Mouse (Mus musculus) forebrain, embryonic 16.5 days (tissue): ENCODE measurements around the gene Slc38a6. TPM values are rescaled to one million over a fixed set of nuclear protein-coding genes. Genes with fewer than 3 reads are reported as not detected.

Experiments
- ATAC-seq: fragments of 200-750 bp; cut with Nextera tagmentation; 2 replicates; pipeline ENCODE4 v1.8.0; 2017; ENCODE audit warnings: mild to moderate bottlenecking, moderate library complexity
- H3K27ac ChIP-seq: fragments of 300-500 bp; sonication (generic); 2 replicates; pipeline ENCODE4 v1.5.1; 2014; ENCODE audit warnings: low read length, control low read depth
- H3K27me3 ChIP-seq: fragments of 300-500 bp; sonication (generic); replicated peaks from 2 replicates; pipeline ENCODE4 v1.6.1; 2014; ENCODE audit warnings: low read length; ENCODE audit not compliant: control insufficient read depth, insufficient read depth
- H3K36me3 ChIP-seq: fragments of 300-500 bp; sonication (generic); 2 replicates; pipeline ENCODE4 v1.6.1; 2014; ENCODE audit not compliant: control insufficient read depth, insufficient read depth
- H3K4me1 ChIP-seq: fragments of 300-500 bp; sonication (generic); replicated peaks from 2 replicates; pipeline ENCODE4 v1.6.1; 2014; ENCODE audit warnings: low read length; ENCODE audit not compliant: control insufficient read depth, insufficient read depth
- H3K4me2 ChIP-seq: fragments of 300-500 bp; sonication (generic); 2 replicates; pipeline ENCODE4 v1.6.1; 2014; ENCODE audit warnings: mild to moderate bottlenecking, low read length, control low read depth
- H3K4me3 ChIP-seq: fragments of 300-500 bp; sonication (generic); replicated peaks from 2 replicates; pipeline ENCODE4 v1.5.1; 2014; ENCODE audit warnings: mild to moderate bottlenecking, low read length, control low read depth
- H3K9ac ChIP-seq: fragments of 300-500 bp; sonication (generic); replicated peaks from 2 replicates; pipeline ENCODE4 v1.6.1; 2014; ENCODE audit warnings: low read depth, low read length, control low read depth
- H3K9me3 ChIP-seq: fragments of 300-500 bp; sonication (generic); 2 replicates; pipeline ENCODE4 v1.6.1; 2016; ENCODE audit warnings: low read length; ENCODE audit not compliant: control insufficient read depth
- WGBS: fragments of 180-500 bp; shearing (Covaris S2); extraction: QIAGEN DNeasy Blood & Tissue Kit; methylation state at CpG from one replicate; pipeline ENCODE4 v1.1.7; 2014; 5-methylcytosine and 5-hydroxymethylcytosine counted together
- polyA plus RNA-seq: library from polyadenylated mRNA; unstranded; fragments of >200 nt; fragmentation: Nextera tagmentation; extraction: Ambion mirVana; gene quantifications from 2 replicates; pipeline ENCODE4 v1.2.1, GENCODE M21; 2015

The Slc38a6 gene
- polyA plus RNA-seq, 1 experiment from 2014 or later = 9.6 TPM

DNA sequence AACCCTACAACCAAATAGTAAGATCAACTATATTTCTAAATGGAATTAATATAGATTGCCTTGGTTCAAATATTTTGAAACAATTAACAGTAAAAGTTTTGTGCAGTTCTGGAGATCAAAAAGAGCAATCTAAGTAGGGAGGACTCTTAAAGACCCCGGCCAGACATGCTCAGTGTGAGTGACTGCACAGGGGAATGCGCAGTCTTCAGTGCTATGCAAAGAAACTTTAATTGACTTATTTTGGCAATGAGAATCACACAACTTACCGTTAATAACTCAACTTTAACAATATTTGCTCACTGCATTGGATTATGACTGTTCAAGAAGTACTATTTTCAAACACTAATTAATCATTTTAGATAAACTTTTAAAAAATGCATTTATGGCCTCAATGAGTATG is 17.0 kb upstream of the Slc38a6 start:
- Histone ChIP-seq H3K4me3 (no peak overlapping the region), H3K4me2 (no peak overlapping the region), H3K9ac (no peak overlapping the region), H3K27me3 (no peaks in the 10 kb centered on the region), H3K4me1 (no peaks in the 10 kb centered on the region), H3K27ac (no peak overlapping the region), H3K9me3 (no peaks in the 10 kb centered on the region), H3K36me3 (no peaks in the 10 kb centered on the region)
- 90% methylated on average over 3 of the region's 3 CpGs for WGBS
- no peak for ATAC-seq

DNA sequence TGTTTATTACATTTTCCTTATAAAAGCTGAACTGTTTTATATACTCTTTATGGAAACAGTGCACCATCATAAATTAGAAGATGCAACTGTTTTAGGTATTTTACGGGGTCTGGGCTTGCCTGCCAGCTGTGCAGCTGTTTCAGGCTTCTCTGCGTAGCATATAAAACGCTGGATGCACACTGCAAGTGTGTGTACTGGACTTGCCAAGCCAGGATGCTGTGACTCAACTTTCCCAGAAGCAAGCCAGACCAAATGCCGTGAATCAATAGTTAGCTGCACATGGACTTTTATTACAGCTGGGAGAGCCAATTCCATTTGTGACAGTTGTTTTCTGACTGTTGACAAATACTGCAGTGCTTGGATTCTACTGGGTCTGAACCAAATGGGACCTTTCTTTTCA is 16.6 kb upstream of the Slc38a6 start:
- Histone ChIP-seq H3K4me3 (no peak overlapping the region), H3K36me3 (no peaks in the 10 kb centered on the region), H3K27me3 (no peaks in the 10 kb centered on the region), H3K9me3 (no peaks in the 10 kb centered on the region), H3K9ac (no peak overlapping the region), H3K27ac (no peak overlapping the region), H3K4me2 (no peak overlapping the region), H3K4me1 (no peaks in the 10 kb centered on the region)
- WGBS = 94% methylated on average over 4 of the region's 4 CpGs
- no peak for ATAC-seq

DNA sequence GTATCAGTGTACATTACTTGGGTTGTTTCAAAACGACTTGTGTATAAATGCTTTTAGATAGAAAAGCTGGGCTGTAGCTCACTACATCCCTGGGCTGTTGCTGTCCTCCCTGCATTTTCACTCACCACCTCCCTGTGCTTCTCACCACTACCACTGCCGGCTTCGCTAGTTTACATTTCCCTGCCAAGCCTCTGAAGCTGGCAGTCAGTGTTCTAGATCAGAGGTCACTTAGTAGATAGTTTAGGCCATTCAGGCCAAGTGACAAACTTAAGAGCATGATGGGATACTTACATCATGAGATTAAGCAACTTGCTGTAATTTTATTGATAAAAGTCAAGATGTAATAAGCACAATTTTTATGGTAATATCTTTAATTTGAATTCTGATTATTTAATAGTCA is 11.7 kb upstream of the Slc38a6 start:
- no peak for ATAC-seq
- no peaks in the 10 kb centered on the region for H3K9me3 ChIP-seq
- WGBS = 96% methylated on average over 3 of the region's 3 CpGs

GRCm38 (mm10) chr12:73287609-73288008 is 1.0 kb downstream of the Slc38a6 start:
- Histone ChIP-seq H3K9me3 (no peaks in the 10 kb centered on the region), H3K9ac (no peak overlapping the region; the same call in 1 of the 2 replicates), H3K4me2 (peak overlapping the region; percentile 56), H3K36me3 (peaks cover 6% of the 10 kb centered on the region; the same call in 1 of the 2 replicates), H3K4me1 (peaks cover 12% of the 10 kb centered on the region), H3K4me3 (peak overlapping the region; percentile 55; the same call in 1 of the 2 replicates), H3K27ac (no peak overlapping the region), H3K27me3 (no peaks in the 10 kb centered on the region)
- ATAC-seq = no peak
- WGBS = 76% methylated on average over 8 of the region's 8 CpGs

More for the DNA sequence above, 11.7 kb upstream of the Slc38a6 start:
- H3K9ac ChIP-seq = no peak overlapping the region
- no peaks in the 10 kb centered on the region for H3K27me3 ChIP-seq
- peaks cover 18% of the 10 kb centered on the region for H3K36me3 ChIP-seq
- H3K27ac ChIP-seq = no peak overlapping the region
- H3K4me2 ChIP-seq = no peak overlapping the region
- no peak overlapping the region for H3K4me3 ChIP-seq
- no peaks in the 10 kb centered on the region for H3K4me1 ChIP-seq

GRCm38 (mm10) chr12:73288626-73289025 is 2.0 kb downstream of the Slc38a6 start:
- no peak for ATAC-seq
- Histone ChIP-seq H3K9me3 (no peaks in the 10 kb centered on the region), H3K9ac (no peak overlapping the region), H3K27ac (no peak overlapping the region), H3K4me3 (no peak overlapping the region), H3K4me1 (peaks cover 12% of the 10 kb centered on the region), H3K27me3 (no peaks in the 10 kb centered on the region), H3K4me2 (no peak overlapping the region), H3K36me3 (peaks cover 3% of the 10 kb centered on the region; the same call in 1 of the 2 replicates)
- 94% methylated on average over 3 of the region's 3 CpGs for WGBS

- H3K4me2 ChIP-seq = no peak overlapping the region
- no peaks in the 10 kb centered on the region for H3K27me3 ChIP-seq
- H3K4me3 ChIP-seq = no peak overlapping the region
- no peaks in the 10 kb centered on the region for H3K4me1 ChIP-seq
- H3K27ac ChIP-seq = no peak overlapping the region
- ATAC-seq = no peak
- no peak overlapping the region for H3K9ac ChIP-seq
- H3K36me3 ChIP-seq = no peaks in the 10 kb centered on the region
- H3K9me3 ChIP-seq = no peaks in the 10 kb centered on the region
Observed at GRCm38 (mm10) chr12:73294884-73295283, 8.3 kb downstream of the Slc38a6 start.

- ATAC-seq = no peak
- no peak overlapping the region for H3K4me3 ChIP-seq
- H3K9me3 ChIP-seq = no peaks in the 10 kb centered on the region
- H3K27ac ChIP-seq = no peak overlapping the region
- H3K9ac ChIP-seq = no peak overlapping the region
- no peaks in the 10 kb centered on the region for H3K4me1 ChIP-seq
- no peaks in the 10 kb centered on the region for H3K36me3 ChIP-seq
- H3K27me3 ChIP-seq = no peaks in the 10 kb centered on the region
- 67% methylated on average over 11 of the region's 11 CpGs for WGBS
- no peak overlapping the region for H3K4me2 ChIP-seq
Observed at GRCm38 (mm10) chr12:73295505-73296140, 9.0 kb downstream of the Slc38a6 start.

DNA sequence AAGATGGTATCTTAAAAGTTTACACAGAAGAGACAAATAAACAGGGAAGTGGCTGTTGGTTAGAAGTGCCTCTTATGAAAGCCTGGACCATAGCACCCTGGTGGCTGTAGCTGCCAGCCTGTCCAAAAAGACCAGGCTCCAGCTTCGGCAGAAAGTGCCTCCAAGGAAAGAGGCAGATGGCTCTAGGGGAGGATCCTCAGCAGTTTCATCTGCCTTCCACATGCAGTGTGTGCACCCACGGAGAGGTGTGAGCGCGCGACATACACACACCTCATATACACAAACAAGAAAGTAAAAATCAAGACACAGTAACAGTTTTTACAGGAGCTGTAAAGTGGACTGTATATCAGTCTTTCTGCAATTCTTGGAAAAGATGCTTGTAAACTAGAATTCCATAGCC is 12.0 kb downstream of the Slc38a6 start:
- no peak overlapping the region for H3K4me3 ChIP-seq
- no peaks in the 10 kb centered on the region for H3K9me3 ChIP-seq
- no peaks in the 10 kb centered on the region for H3K36me3 ChIP-seq
- H3K4me1 ChIP-seq = no peaks in the 10 kb centered on the region
- ATAC-seq = no peak
- H3K4me2 ChIP-seq = no peak overlapping the region
- no peak overlapping the region for H3K9ac ChIP-seq
- WGBS = 89% methylated on average over 5 of the region's 5 CpGs
- no peak overlapping the region for H3K27ac ChIP-seq
- H3K27me3 ChIP-seq = no peaks in the 10 kb centered on the region

DNA sequence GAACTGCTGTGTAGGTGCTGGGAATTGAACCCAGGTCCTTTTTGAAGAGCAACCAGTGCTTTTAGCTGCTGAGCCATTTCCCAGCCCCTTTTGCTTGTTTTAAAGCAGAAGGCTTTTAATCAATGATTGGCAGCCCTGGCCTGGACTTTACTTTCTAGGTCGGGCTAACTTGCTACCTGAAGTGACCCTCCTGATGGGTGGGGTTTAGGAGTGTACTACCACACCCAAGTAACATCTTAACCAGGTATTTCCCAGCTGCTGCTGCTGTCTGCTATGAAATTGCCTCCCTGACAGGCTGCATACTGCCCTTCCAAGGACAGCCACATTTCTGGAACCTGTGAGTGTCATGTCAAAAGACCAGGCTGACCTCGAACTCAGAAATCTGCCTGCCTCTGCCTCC is 14.0 kb downstream of the Slc38a6 start:
- no peak for ATAC-seq
- 86% methylated on average over 2 of the region's 2 CpGs for WGBS
- Histone ChIP-seq H3K9ac (no peak overlapping the region), H3K27me3 (no peaks in the 10 kb centered on the region), H3K4me1 (no peaks in the 10 kb centered on the region), H3K4me3 (no peak overlapping the region), H3K4me2 (no peak overlapping the region), H3K36me3 (no peaks in the 10 kb centered on the region), H3K9me3 (no peaks in the 10 kb centered on the region), H3K27ac (no peak overlapping the region)

DNA sequence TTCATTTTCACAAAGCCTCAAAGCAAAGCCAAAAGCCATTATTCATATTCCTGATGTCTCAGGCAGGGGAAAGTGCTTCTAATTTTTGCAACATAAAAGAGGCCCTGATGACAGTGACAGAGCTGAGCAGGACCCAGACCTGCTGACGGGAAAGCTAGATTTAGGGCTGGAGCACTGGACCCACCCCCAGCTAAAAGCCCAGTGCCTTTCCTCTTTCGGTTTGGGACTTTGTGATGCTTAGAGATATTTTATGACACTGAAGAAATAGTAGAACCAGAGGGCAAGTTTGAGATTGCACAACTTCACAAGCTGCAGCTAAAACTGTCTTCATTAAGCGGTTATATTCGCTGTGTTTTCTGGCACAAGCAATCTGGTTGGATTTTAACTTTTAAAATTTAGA is 18.1 kb downstream of the Slc38a6 start:
- Histone ChIP-seq H3K9me3 (no peaks in the 10 kb centered on the region), H3K27ac (no peak overlapping the region), H3K4me3 (no peak overlapping the region), H3K27me3 (no peaks in the 10 kb centered on the region), H3K4me1 (no peaks in the 10 kb centered on the region), H3K4me2 (no peak overlapping the region), H3K9ac (no peak overlapping the region), H3K36me3 (no peaks in the 10 kb centered on the region)
- ATAC-seq = no peak
- 97% methylated on average over 4 of the region's 4 CpGs for WGBS
